Mouse (Mus musculus): ENCODE data around the gene Spata13. TPM values are rescaled to one million over a fixed set of nuclear protein-coding genes. Genes with fewer than 3 reads are reported as not detected.

Gene Spata13
- polyA plus RNA-seq, 1 experiment from 2014 or later = 17.1 TPM

DNA sequence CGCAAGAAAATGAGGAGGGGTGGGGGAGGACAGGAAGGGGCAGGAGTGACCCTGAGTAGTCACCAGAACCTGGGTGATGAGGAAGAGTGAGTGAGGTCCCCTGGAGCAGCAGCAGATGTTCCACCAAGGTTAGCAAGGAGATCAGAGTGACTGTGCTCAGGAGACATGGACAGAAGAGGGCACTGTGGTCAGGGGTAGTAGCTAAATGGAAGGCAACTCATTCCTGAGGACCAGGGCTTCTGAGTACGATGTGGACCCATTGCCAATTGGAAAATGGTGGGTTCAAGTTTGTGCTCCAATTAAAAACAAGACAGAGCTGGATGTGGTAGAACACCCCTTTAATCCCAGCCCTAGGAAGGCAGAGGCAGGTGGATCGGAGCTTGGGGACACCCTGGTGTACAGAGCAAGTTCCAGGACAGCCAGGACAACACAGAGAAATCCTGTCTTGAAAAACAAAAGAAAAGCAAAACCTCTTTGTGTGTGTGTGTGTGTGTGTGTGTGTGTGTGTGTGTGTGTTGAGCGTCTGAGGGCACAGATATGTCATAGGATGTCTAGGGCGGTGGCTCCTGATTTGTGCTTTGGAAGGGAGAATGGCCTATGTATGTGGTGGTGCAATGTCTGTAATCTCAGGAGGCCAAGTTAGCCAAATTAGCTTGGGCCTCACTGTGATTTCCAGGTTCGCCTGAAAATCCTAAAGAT lies 77.9 kb downstream of the Spata13 start:
- 90% methylated on average over 6 of the region's 6 CpGs for WGBS
- H3K4me1 ChIP-seq (ENCODE audit: control insufficient read depth, insufficient read depth, low read depth, low read length) = no peaks in the 10 kb centered on the region
- no peak for ATAC-seq
- no peak overlapping the region for H3K4me3 ChIP-seq (ENCODE audit: low read length)
- no peaks in the 10 kb centered on the region for H3K9me3 ChIP-seq (ENCODE audit: control insufficient read depth, low read length)
- no peak overlapping the region for H3K9ac ChIP-seq (ENCODE audit: low read depth, low read length)
- H3K36me3 ChIP-seq (ENCODE audit: control insufficient read depth, insufficient read depth, low read length) = no peaks in the 10 kb centered on the region
- no peaks in the 10 kb centered on the region for H3K27me3 ChIP-seq (replicated peaks; ENCODE audit: control insufficient read depth, insufficient read depth, low read length)
- H3K27ac ChIP-seq (ENCODE audit: low read depth, low read length) = no peak overlapping the region
- H3K4me2 ChIP-seq (ENCODE audit: low read length) = no peak overlapping the region

DNA sequence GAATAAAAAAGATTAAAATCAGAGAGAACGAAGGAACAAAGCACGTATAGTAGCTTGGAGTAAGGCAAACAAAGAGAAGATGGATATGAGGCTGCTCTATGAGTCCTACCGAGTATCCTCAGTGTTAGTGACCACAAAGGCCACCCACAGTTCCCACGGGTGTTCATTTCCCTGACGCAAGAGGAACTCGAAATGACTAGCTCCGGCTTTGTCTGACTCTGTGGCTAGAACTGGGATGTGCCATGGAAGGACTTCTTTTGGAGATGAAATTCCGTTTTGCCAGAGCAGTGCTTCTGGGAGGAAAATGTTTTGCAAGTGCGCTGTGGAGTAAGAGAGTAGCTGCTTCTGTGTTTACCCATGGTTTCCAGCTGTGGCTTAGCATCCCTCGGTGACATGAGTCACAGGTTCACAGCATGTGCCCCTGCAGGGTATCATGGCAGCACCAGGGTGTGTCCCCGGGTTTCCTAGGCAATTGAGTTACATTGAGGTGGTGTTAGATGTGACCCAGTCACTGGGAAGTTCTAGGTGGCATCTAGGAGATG lies 78.6 kb downstream of the Spata13 start:
- no peaks in the 10 kb centered on the region for H3K27me3 ChIP-seq (replicated peaks; ENCODE audit: control insufficient read depth, insufficient read depth, low read length)
- no peaks in the 10 kb centered on the region for H3K9me3 ChIP-seq (ENCODE audit: control insufficient read depth, low read length)
- H3K4me1 ChIP-seq (ENCODE audit: control insufficient read depth, insufficient read depth, low read depth, low read length) = no peaks in the 10 kb centered on the region
- ATAC-seq = no peak
- 86% methylated on average over 11 of the region's 11 CpGs for WGBS
- no peak overlapping the region for H3K4me3 ChIP-seq (ENCODE audit: low read length)
- no peak overlapping the region for H3K9ac ChIP-seq (ENCODE audit: low read depth, low read length)
- no peak overlapping the region for H3K27ac ChIP-seq (ENCODE audit: low read depth, low read length)
- H3K36me3 ChIP-seq (ENCODE audit: control insufficient read depth, insufficient read depth, low read length) = no peaks in the 10 kb centered on the region
- H3K4me2 ChIP-seq (ENCODE audit: low read length) = no peak overlapping the region

DNA sequence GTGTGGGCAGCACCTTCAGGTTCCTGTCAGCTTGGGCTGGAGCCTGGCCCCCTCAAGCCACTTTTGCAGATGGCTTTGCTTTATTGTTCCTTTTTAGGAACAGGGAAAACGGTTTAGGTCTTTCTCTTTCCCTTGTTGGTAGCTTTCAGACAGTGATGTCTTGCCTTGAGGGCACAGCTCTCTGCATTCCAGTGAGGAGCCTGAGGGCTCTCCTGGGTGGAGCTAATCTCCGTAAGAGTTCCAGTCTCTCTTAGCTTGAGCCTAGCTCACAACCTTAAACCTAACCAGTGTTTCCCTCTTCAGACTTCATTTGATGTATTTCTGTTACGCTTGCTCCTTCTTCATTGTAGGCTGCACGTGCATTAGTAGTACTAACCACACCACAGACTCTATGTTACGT lies 81.9 kb downstream of the Spata13 start:
- H3K4me1 ChIP-seq (ENCODE audit: control insufficient read depth, insufficient read depth, low read depth, low read length) = no peaks in the 10 kb centered on the region
- WGBS = 80% methylated on average over 5 of the region's 5 CpGs

DNA sequence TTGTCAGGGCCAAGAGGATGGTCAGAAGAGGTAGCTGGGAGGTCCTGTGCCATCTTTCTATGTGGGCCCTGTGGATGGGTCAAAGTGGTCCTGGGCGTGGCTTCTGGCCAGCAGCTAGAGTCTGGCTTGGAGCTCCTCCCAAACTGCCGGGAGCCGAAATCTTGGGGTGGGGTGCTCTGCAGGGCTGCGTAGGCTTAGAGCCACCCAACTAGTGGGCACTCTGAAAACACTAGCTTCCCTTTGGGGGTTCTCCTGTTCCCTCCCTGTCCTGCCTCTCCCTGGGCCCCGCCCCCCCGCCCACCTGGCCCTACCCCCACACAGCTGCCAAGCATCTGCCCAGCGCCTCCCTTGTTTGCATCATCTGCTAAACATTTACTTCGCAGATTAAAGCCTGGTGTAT lies 87.5 kb downstream of the Spata13 start:
- no peak overlapping the region for H3K27ac ChIP-seq (ENCODE audit: low read depth, low read length)
- no peak overlapping the region for H3K9ac ChIP-seq (ENCODE audit: low read depth, low read length)
- H3K4me3 ChIP-seq (ENCODE audit: low read length) = no peak overlapping the region
- H3K4me1 ChIP-seq (ENCODE audit: control insufficient read depth, insufficient read depth, low read depth, low read length) = no peaks in the 10 kb centered on the region; the same call in 1 of the 2 replicates
- ATAC-seq = no peak
- no peak overlapping the region for H3K4me2 ChIP-seq (ENCODE audit: low read length)
- no peaks in the 10 kb centered on the region for H3K27me3 ChIP-seq (replicated peaks; ENCODE audit: control insufficient read depth, insufficient read depth, low read length)
- no peaks in the 10 kb centered on the region for H3K9me3 ChIP-seq (ENCODE audit: control insufficient read depth, low read length)
- H3K36me3 ChIP-seq (ENCODE audit: control insufficient read depth, insufficient read depth, low read length) = no peaks in the 10 kb centered on the region
- WGBS = 66% methylated on average over 8 of the region's 8 CpGs

More for the DNA sequence above, 81.9 kb downstream of the Spata13 start:
- no peaks in the 10 kb centered on the region for H3K36me3 ChIP-seq (ENCODE audit: control insufficient read depth, insufficient read depth, low read length)
- no peak overlapping the region for H3K9ac ChIP-seq (ENCODE audit: low read depth, low read length)
- H3K4me3 ChIP-seq (ENCODE audit: low read length) = no peak overlapping the region
- H3K4me2 ChIP-seq (ENCODE audit: low read length) = no peak overlapping the region
- no peak for ATAC-seq
- H3K9me3 ChIP-seq (ENCODE audit: control insufficient read depth, low read length) = no peaks in the 10 kb centered on the region
- H3K27me3 ChIP-seq (replicated peaks; ENCODE audit: control insufficient read depth, insufficient read depth, low read length) = no peaks in the 10 kb centered on the region
- H3K27ac ChIP-seq (ENCODE audit: low read depth, low read length) = no peak overlapping the region

DNA sequence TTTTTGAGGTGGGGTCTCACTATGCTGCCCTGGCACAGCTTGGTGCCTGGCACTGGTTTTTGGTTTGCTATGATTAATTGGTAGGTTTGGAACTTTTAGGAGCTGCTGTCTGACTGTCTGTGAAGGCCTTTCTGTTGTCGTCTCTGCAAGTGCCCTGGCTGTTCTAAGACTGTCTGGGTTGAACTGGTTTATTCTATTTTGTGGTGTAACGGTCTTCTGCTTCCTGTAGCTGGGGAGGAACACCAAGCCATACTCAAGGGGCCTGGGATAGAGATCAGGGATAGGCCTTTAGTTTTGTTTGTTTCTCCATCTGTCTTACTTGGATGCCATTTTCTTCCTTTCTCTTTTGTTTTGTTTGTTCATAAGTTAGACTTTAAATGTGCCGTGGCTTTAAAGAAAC lies 88.1 kb downstream of the Spata13 start:
- Histone ChIP-seq H3K27me3 (replicated peaks; ENCODE audit: control insufficient read depth, insufficient read depth, low read length) (no peaks in the 10 kb centered on the region), H3K27ac (ENCODE audit: low read depth, low read length) (no peak overlapping the region)
- WGBS = 60% methylated on average over 3 of the region's 3 CpGs

DNA sequence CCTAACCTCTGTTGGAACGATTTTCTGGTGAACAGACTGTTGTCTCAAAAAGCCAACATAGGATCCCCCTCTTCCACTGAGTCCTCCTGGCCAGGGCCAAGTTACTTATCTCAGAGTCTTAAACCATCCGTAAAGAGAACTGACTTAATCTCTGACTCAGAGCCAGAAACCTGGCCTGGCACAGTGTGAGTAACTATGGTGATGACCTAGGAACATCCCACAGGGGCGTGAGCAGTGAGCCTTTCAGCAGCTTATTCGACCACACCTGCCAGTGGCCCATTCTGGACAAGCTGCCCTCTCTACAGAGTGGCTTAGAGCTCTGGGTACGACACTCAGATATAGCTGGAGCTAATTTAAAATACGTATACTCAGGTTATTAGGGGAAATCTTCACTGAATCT lies 92.3 kb downstream of the Spata13 start:
- H3K4me2 ChIP-seq (ENCODE audit: low read length) = no peak overlapping the region
- H3K4me1 ChIP-seq (ENCODE audit: control insufficient read depth, insufficient read depth, low read depth, low read length) = no peaks in the 10 kb centered on the region; the same call in 1 of the 2 replicates
- no peak overlapping the region for H3K4me3 ChIP-seq (ENCODE audit: low read length)
- peak; percentile 83 for ATAC-seq
- H3K27ac ChIP-seq (ENCODE audit: low read depth, low read length) = no peak overlapping the region
- WGBS = 54% methylated on average over 6 of the region's 6 CpGs
- no peaks in the 10 kb centered on the region for H3K27me3 ChIP-seq (replicated peaks; ENCODE audit: control insufficient read depth, insufficient read depth, low read length)
- H3K9me3 ChIP-seq (ENCODE audit: control insufficient read depth, low read length) = no peaks in the 10 kb centered on the region
- no peaks in the 10 kb centered on the region for H3K36me3 ChIP-seq (ENCODE audit: control insufficient read depth, insufficient read depth, low read length)
- no peak overlapping the region for H3K9ac ChIP-seq (ENCODE audit: low read depth, low read length)

More for the DNA sequence above, 88.1 kb downstream of the Spata13 start:
- Histone ChIP-seq H3K4me1 (ENCODE audit: control insufficient read depth, insufficient read depth, low read depth, low read length) (no peaks in the 10 kb centered on the region; the same call in 1 of the 2 replicates), H3K9me3 (ENCODE audit: control insufficient read depth, low read length) (no peaks in the 10 kb centered on the region), H3K4me2 (ENCODE audit: low read length) (no peak overlapping the region), H3K36me3 (ENCODE audit: control insufficient read depth, insufficient read depth, low read length) (no peaks in the 10 kb centered on the region), H3K9ac (ENCODE audit: low read depth, low read length) (no peak overlapping the region), H3K4me3 (ENCODE audit: low read length) (no peak overlapping the region)
- no peak for ATAC-seq

DNA sequence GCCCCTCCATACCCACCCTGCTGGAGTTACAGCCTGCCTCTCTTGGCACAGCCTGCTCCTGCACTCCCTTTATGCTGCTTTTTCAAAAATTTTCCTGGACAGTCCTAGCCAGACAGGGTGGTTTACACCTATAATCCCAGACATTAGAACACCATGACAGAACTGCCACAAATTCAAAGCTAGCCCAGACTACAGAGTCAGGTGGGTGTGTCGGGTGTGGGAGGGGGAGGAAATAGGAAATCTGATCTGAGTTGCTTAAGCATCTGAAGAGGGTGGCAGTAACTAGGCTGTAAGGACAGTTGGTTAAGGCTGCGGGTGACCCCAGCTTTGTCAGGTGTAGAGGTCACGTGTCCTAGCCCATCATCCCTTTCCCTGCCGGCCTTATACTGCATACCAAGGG lies 93.3 kb downstream of the Spata13 start:
- WGBS = 82% methylated on average over 4 of the region's 4 CpGs
- no peak overlapping the region for H3K27ac ChIP-seq (ENCODE audit: low read depth, low read length)
- H3K9me3 ChIP-seq (ENCODE audit: control insufficient read depth, low read length) = no peaks in the 10 kb centered on the region
- no peak for ATAC-seq
- H3K36me3 ChIP-seq (ENCODE audit: control insufficient read depth, insufficient read depth, low read length) = no peaks in the 10 kb centered on the region
- no peaks in the 10 kb centered on the region for H3K27me3 ChIP-seq (replicated peaks; ENCODE audit: control insufficient read depth, insufficient read depth, low read length)
- H3K4me3 ChIP-seq (ENCODE audit: low read length) = no peak overlapping the region
- H3K4me1 ChIP-seq (ENCODE audit: control insufficient read depth, insufficient read depth, low read depth, low read length) = no peaks in the 10 kb centered on the region
- no peak overlapping the region for H3K4me2 ChIP-seq (ENCODE audit: low read length)
- no peak overlapping the region for H3K9ac ChIP-seq (ENCODE audit: low read depth, low read length)

DNA sequence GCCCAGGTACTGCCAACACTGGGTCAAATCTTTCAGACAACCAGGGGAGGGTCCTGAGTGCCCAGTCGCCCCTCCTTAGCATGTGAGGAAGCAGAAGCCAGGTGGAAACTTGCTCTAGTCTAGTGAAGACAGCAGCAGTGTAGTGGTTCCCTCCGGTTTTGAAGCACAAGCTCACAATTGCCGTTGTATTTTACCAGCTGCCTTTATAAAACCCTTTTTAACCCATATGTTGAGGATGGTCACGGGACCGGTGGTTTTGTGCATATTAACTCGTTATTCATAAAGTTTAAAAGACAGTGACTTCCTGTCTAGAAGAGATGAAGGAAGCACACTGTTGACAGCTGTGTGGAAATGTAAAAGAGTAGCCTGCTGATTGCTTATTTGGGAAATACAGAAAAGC lies 98.3 kb downstream of the Spata13 start:
- H3K4me3 ChIP-seq (ENCODE audit: low read length) = no peak overlapping the region
- H3K4me2 ChIP-seq (ENCODE audit: low read length) = no peak overlapping the region
- no peak overlapping the region for H3K9ac ChIP-seq (ENCODE audit: low read depth, low read length)
- 64% methylated on average over 6 of the region's 6 CpGs for WGBS
- no peaks in the 10 kb centered on the region for H3K27me3 ChIP-seq (replicated peaks; ENCODE audit: control insufficient read depth, insufficient read depth, low read length)
- H3K27ac ChIP-seq (ENCODE audit: low read depth, low read length) = no peak overlapping the region
- no peaks in the 10 kb centered on the region for H3K9me3 ChIP-seq (ENCODE audit: control insufficient read depth, low read length)
- no peaks in the 10 kb centered on the region for H3K36me3 ChIP-seq (ENCODE audit: control insufficient read depth, insufficient read depth, low read length)
- ATAC-seq = no peak
- H3K4me1 ChIP-seq (ENCODE audit: control insufficient read depth, insufficient read depth, low read depth, low read length) = peaks cover 26% of the 10 kb centered on the region

DNA sequence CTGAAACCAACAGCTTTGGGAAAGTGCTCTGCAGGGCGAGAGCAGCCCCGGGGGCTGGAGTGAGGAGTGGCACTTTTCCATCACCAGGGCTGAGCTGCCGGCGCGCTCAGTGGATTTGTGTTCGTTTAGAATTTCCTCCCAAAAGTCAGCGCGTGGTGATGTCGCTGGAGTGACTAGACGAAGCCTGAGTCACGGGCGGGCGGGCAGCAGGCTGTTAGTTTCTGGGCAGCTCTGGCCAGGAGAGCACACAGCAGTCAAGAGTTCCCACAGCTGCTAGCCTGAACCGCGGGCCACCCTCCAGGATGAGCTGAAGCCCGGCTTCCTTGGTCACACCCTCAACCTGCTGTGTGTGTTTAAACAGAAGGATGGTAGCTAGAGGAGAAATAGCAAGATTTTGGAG lies 99.0 kb downstream of the Spata13 start:
- peaks cover 28% of the 10 kb centered on the region for H3K4me1 ChIP-seq (ENCODE audit: control insufficient read depth, insufficient read depth, low read depth, low read length)
- ATAC-seq = no peak
- H3K4me2 ChIP-seq (ENCODE audit: low read length) = peak overlapping the region; percentile 32
- H3K27me3 ChIP-seq (replicated peaks; ENCODE audit: control insufficient read depth, insufficient read depth, low read length) = no peaks in the 10 kb centered on the region
- 20% methylated on average over 16 of the region's 16 CpGs for WGBS
- H3K27ac ChIP-seq (ENCODE audit: low read depth, low read length) = no peak overlapping the region
- peak overlapping the region; percentile 13; the same call in 1 of the 2 replicates for H3K9ac ChIP-seq (ENCODE audit: low read depth, low read length)
- H3K4me3 ChIP-seq (ENCODE audit: low read length) = no peak overlapping the region
- no peaks in the 10 kb centered on the region for H3K9me3 ChIP-seq (ENCODE audit: control insufficient read depth, low read length)
- no peaks in the 10 kb centered on the region for H3K36me3 ChIP-seq (ENCODE audit: control insufficient read depth, insufficient read depth, low read length)

Data from hindbrain, embryonic 16.5 days (tissue).